Mouse (Mus musculus): ENCODE data around the gene Vmn1r189.
"Not testable (repeated sequence)": the region's sequence is repeated elsewhere in the genome, so short reads cannot be mapped to it uniquely, and the experiment has no call there.

GRCm38 (mm10) chr13:22084140-22084539 lies 21.5 kb downstream of the Vmn1r189 start, which contains the start of gene Vmn1r188:
- not testable (repeated sequence) for TF ChIP-seq CTCF, EP300 (IDR thresholded peaks at IDR 0.05; ENCODE audit: low read depth)
